Mouse (Mus musculus): ENCODE measurements at regions not wholly inside any gene's neighbourhood (a gene's known extent, or its start where the extent isn't known, plus 50 kb on each side); places are given as distances from the start of the nearest gene placed in this dataset.

DNA sequence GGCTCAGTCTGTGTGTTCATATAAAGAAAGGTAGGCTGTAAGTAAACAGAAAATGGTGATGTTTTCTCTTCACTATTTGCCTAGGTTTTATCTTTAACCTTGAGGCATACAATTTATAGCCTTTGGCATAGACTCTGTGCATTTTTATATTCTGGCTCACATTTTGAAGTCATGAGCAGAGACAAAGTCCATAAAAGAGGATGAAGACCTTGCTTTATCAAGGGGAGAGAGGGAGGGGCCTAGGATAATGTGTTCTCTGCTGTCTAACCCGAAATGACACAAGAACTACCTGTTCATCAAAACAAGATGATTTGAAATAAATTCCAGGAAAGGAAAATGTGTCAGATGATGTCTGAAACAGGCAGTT is 65.2 kb upstream of the Plcl2 start:
- no peak for ATAC-seq (ENCODE audit: borderline replicate concordance, extremely low read depth, low FRiP score, low TSS enrichment)
- Histone ChIP-seq H3K4me2 (no peak overlapping the region), H3K4me3 (no peak overlapping the region), H3K27me3 (no peaks in the 10 kb centered on the region), H3K9ac (no peak overlapping the region), H3K9me3 (no peaks in the 10 kb centered on the region), H3K27ac (no peak overlapping the region), H3K36me3 (no peaks in the 10 kb centered on the region), H3K4me1 (peaks cover 4% of the 10 kb centered on the region; the same call in 1 of the 2 replicates)
- WGBS = 60% methylated on average over 1 of the region's 1 CpGs

DNA sequence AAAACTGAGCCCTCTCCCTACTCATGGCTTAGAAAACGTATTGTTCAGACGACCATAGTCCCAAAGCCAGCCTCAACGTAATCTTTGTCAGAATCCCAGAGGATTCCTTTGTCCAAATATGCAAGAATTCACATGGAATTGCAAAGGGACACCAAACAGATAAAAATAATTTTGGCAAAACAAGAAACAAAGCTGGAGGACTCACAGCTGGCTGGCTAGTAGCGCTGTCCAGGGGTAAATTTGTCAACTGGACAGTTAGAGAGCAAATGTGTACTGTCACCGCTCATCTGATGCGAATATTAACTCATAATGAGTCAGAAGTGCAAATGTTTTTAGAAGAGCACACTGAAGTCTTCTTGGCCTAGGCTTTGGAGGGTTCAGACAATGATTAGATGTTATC is 60.5 kb upstream of the Plcl2 start:
- Histone ChIP-seq H3K9ac (no peak overlapping the region), H3K4me1 (peaks cover 6% of the 10 kb centered on the region; the same call in 1 of the 2 replicates), H3K4me3 (no peak overlapping the region), H3K9me3 (no peaks in the 10 kb centered on the region), H3K36me3 (no peaks in the 10 kb centered on the region), H3K27me3 (no peaks in the 10 kb centered on the region), H3K4me2 (no peak overlapping the region), H3K27ac (no peak overlapping the region)
- ATAC-seq (ENCODE audit: borderline replicate concordance, extremely low read depth, low FRiP score, low TSS enrichment) = peak; percentile 49; the same call in 1 of the 2 replicates
- WGBS = 38% methylated on average over 6 of the region's 6 CpGs

- H3K4me2 ChIP-seq = no peak overlapping the region
- no peak overlapping the region for H3K27ac ChIP-seq
- H3K27me3 ChIP-seq = no peaks in the 10 kb centered on the region
- H3K4me3 ChIP-seq = no peak overlapping the region
- no peak for ATAC-seq (ENCODE audit: borderline replicate concordance, extremely low read depth, low FRiP score, low TSS enrichment)
- H3K9ac ChIP-seq = no peak overlapping the region
- H3K9me3 ChIP-seq = no peaks in the 10 kb centered on the region
- peaks cover 6% of the 10 kb centered on the region; the same call in 1 of the 2 replicates for H3K4me1 ChIP-seq
- no peaks in the 10 kb centered on the region for H3K36me3 ChIP-seq
- WGBS = 64% methylated on average over 3 of the region's 3 CpGs
These were observed 57.6 kb upstream of the Plcl2 start for GRCm38 (mm10) chr17:50451606-50452005.

- Histone ChIP-seq H3K9me3 (no peaks in the 10 kb centered on the region), H3K27ac (no peak overlapping the region), H3K9ac (no peak overlapping the region)
These were observed 55.7 kb upstream of the Plcl2 start for GRCm38 (mm10) chr17:50453524-50453923.

DNA sequence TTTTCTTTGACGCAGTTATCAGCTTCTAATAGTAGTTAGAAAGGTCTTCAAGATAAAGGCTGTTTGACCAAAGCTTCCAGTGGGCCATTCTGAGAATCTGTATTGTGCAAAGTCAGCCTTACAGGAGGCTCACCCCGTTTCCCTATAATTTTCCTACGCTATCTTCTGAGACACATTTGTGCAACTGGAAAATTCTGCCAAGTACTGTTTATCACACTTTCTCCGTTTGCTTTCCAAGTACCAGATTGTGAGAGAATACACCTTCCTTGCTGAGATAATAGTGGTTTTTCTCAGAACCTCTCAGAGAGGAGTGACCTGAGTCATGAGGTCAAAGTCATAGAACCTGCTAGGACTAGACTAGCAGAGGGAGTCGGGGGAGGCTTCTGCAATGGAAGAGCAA is 55.2 kb upstream of the Plcl2 start:
- Histone ChIP-seq H3K27ac (no peak overlapping the region), H3K9me3 (no peaks in the 10 kb centered on the region), H3K4me2 (no peak overlapping the region), H3K4me3 (no peak overlapping the region), H3K9ac (no peak overlapping the region), H3K27me3 (no peaks in the 10 kb centered on the region), H3K4me1 (peaks cover 2% of the 10 kb centered on the region; the same call in 1 of the 2 replicates), H3K36me3 (no peaks in the 10 kb centered on the region)
- ATAC-seq (ENCODE audit: borderline replicate concordance, extremely low read depth, low FRiP score, low TSS enrichment) = no peak
- 42% methylated on average over 5 of the region's 5 CpGs for WGBS

More at GRCm38 (mm10) chr17:50453524-50453923, 55.7 kb upstream of the Plcl2 start:
- Histone ChIP-seq H3K36me3 (no peaks in the 10 kb centered on the region), H3K4me3 (no peak overlapping the region), H3K4me2 (no peak overlapping the region), H3K27me3 (no peaks in the 10 kb centered on the region), H3K4me1 (peaks cover 6% of the 10 kb centered on the region; the same call in 1 of the 2 replicates)
- ATAC-seq (ENCODE audit: borderline replicate concordance, extremely low read depth, low FRiP score, low TSS enrichment) = no peak

- Histone ChIP-seq H3K4me2 (no peak overlapping the region), H3K27me3 (no peaks in the 10 kb centered on the region), H3K27ac (no peak overlapping the region), H3K9me3 (no peaks in the 10 kb centered on the region), H3K36me3 (no peaks in the 10 kb centered on the region), H3K4me3 (no peak overlapping the region), H3K4me1 (no peaks in the 10 kb centered on the region), H3K9ac (no peak overlapping the region)
- ATAC-seq (ENCODE audit: borderline replicate concordance, extremely low read depth, low FRiP score, low TSS enrichment) = no peak
- WGBS = 75% methylated on average over 5 of the region's 5 CpGs
These were observed 54.3 kb upstream of the Plcl2 start for GRCm38 (mm10) chr17:50454917-50455316.

GRCm38 (mm10) chr17:50455719-50456118 is 53.5 kb upstream of the Plcl2 start:
- no peak for ATAC-seq (ENCODE audit: borderline replicate concordance, extremely low read depth, low FRiP score, low TSS enrichment)
- 84% methylated on average over 10 of the region's 10 CpGs for whole genome bisulfite sequencing
- Histone ChIP-seq H3K4me2 (no peak overlapping the region), H3K9me3 (no peaks in the 10 kb centered on the region), H3K27ac (no peak overlapping the region), H3K4me1 (no peaks in the 10 kb centered on the region), H3K27me3 (no peaks in the 10 kb centered on the region), H3K36me3 (no peaks in the 10 kb centered on the region), H3K4me3 (no peak overlapping the region), H3K9ac (no peak overlapping the region)

GRCm38 (mm10) chr17:50457053-50457697 is 52.0 kb upstream of the Plcl2 start:
- Histone ChIP-seq H3K4me1 (no peaks in the 10 kb centered on the region), H3K36me3 (no peaks in the 10 kb centered on the region), H3K27ac (no peak overlapping the region), H3K9ac (no peak overlapping the region), H3K4me2 (no peak overlapping the region), H3K9me3 (no peaks in the 10 kb centered on the region), H3K27me3 (no peaks in the 10 kb centered on the region), H3K4me3 (no peak overlapping the region)
- no peak for ATAC-seq (ENCODE audit: borderline replicate concordance, extremely low read depth, low FRiP score, low TSS enrichment)
- WGBS = 64% methylated on average over 6 of the region's 6 CpGs

- no peaks in the 10 kb centered on the region for H3K27me3 ChIP-seq
- no peaks in the 10 kb centered on the region for H3K36me3 ChIP-seq
- H3K27ac ChIP-seq = no peak overlapping the region
- no peaks in the 10 kb centered on the region for H3K9me3 ChIP-seq
- 60% methylated on average over 4 of the region's 4 CpGs for WGBS
- H3K4me3 ChIP-seq = no peak overlapping the region
- H3K4me1 ChIP-seq = no peaks in the 10 kb centered on the region
- no peak overlapping the region for H3K9ac ChIP-seq
- ATAC-seq (ENCODE audit: borderline replicate concordance, extremely low read depth, low FRiP score, low TSS enrichment) = no peak
- H3K4me2 ChIP-seq = no peak overlapping the region
These were observed 51.0 kb upstream of the Plcl2 start for GRCm38 (mm10) chr17:50458232-50458631.
